Mouse (Mus musculus): ENCODE measurements around the gene Ttc39a.

DNA sequence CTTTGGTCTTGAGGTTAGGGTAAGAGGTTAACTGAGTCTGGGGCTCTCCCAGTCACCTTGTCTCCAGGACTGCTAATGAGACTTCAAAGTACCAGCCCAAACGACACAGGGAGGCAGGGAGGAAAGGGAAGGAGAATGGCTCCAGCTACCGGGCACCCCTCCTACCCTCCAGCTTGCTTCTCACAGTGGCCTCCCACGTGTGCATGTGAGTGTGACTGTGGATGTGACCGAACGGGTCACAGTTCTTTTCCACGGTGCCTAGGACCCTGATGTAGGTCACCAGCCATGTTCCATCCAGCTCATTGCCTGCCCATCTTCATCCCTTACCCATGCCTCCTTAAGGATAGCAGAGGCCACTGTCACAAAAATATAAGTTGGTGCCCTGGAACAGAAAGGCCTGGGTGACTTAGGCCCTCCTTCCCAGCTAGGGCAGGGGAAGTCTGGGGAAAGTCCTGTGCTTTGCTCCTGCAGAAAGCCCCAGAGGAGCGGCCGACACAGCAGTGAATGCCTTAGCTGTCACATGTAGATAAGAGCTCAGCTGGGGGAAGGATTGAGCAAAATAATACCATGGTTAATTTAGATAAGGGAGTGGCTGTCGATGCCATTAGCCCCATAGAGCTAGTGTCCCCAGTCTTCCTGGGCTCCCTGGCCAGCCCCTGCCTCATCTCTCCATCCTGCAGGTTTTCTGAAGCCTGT lies 4.4 kb downstream of the Ttc39a start:
- TF ChIP-seq POLR2A (IDR thresholded peaks at IDR 0.05; ENCODE audit: borderline replicate concordance, insufficient read depth, low read length) (no peak), CTCF (IDR thresholded peaks at IDR 0.05; ENCODE audit: borderline replicate concordance, insufficient read depth, low read depth, low read length) (no peak)

All from cerebellum, adult 2 months (tissue).